Mouse (Mus musculus) liver, postnatal 0 days (tissue): ENCODE data around the gene Vti1a.

Experiments used
- CTCF ChIP-seq: sonication (generic); IDR thresholded peaks from 2 replicates; pipeline ENCODE4 v1.5.1; 2016; ENCODE audit warnings: antibody characterized with exemption, low read depth
- EP300 ChIP-seq: IDR thresholded peaks from 2 replicates; pipeline ENCODE4 v1.6.1; 2016; ENCODE audit warnings: antibody characterized with exemption, low read depth, mild to moderate bottlenecking

DNA sequence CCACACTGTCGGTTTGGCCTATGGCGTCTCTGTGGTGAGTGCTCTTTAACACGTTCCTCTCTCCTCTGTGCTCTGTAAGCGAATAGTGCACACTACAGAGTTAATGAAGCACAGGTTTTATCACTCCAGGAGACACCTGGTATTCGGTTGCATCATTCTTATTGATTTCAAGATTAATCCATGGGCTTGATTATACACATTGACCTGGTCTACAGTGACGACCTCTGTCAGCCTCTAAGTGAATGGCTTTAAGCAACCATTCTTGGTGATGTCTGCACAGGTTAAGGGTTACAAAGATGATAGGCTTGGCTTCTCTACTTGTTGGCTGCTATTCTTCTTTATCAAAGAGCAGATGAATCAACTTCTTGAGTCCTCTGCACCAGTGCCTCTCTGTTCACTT lies 234.1 kb downstream of the Vti1a start:
- TF ChIP-seq EP300 (no peak), CTCF (no peak)
